Comparison of ENCODE assay signal across 1 mouse cellular context in the genomic region with DNA sequence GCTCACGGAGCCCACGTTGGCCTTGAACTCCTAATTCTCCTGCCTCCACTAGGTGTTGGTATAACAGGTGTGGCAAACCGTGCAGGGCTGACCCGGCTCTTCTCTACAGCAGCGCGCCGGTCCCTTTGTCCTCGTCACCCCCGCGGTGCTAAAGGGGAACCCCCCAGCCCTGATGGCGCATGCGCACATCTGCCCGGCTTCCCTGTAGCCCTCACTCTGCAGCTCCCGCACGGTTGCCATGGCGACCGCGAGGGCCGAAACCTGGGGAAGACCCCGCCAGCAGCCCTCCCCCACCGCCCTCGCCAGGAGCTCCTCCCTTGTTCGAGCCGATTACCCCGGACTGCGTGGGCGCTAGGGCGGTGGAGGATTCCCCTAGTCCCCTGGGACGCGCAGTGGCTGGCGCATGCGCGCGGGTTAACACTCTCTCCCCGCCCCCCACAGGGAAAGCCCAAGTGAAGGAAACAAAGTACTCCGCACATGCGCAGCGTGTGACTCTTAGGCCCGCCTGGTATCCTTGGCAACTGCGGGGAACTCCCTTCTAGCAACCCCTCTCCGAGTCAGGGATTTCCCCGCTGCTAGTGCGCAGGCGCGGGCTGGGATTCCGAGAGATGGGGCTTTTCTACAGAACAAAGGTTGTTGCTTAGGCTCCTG.
TF ChIP-seq lines count a peak whose summit lies in the region.

No protein-coding gene starts in this region.

TF ChIP-seq in C2C12, 6 proteins besides CTCF, POLR2A, EP300 and RAD21:
- TF ChIP-seq MAX (IDR thresholded peaks at IDR 0.05), result peak; percentile 32
- TF ChIP-seq USF1 (IDR thresholded peaks at IDR 0.05; ENCODE audit: low read depth), result no peak
- TF ChIP-seq MYOG (IDR thresholded peaks at IDR 0.05; ENCODE audit: control insufficient read depth, extremely low read depth, insufficient read length), result no peak
TF ChIP-seq in C2C12: peak in this region for 1.
